Mouse (Mus musculus) WW6 (cell line): Measurements from ENCODE around the gene 4930486L24Rik.
"Not testable (repeated sequence)": the region's sequence is repeated elsewhere in the genome, so short reads cannot be mapped to it uniquely, and the experiment has no call there.

Experiments
- DNase-seq: peaks from one replicate; pipeline ENCODE4 v3.0.0-alpha.2; 2013; ENCODE audit warnings: low read depth, low spot score

4930486L24Rik gene

DNA sequence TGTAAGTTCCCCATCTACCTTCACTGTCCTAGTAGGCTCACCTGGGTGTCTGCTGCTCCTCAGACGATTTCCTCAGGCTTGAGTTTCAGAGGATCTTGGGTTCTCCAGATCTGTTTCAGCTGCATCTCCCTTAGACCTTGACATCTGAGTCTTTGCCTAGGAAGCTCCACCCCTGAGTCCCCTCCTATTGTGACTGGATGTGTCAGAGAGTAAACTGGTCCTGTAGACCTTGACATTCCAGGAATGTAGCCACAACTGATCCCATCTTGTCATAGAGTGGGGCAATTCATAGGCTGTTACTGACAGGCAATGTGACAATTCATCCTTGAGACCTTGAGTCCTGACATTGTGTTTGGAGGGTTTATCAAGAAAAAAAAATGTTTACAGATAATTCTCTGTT is at the start of gene 4930486L24Rik:
Gene 4930486L24Rik (minus strand): TSS at position 195 of the 400 bp plus-strand sequence.
- no peak for DNase-seq

DNA sequence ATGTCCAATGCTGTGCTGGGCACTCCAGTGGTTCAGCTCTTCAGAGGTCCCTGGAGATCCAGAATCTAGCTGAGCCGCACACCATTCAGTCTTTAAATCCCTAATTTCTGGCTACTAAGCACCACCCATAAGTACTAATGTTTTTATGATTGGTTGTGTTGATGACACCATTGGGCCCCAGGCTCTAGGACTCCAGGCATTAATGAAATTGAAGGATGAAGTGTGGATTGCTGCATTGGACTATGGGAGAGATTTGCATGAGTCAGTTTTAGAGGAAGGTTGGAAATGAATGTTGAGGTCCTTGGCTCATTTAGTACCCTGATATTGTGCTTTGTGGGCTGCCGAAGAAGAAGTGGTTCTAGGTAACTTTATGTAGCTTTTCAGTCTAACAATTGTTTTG is 40.5 kb upstream of the 4930486L24Rik start, which contains the start of gene Tpbpb:
Gene Tpbpb (minus strand): TSS at position 101 of the 400 bp plus-strand sequence.
- DNase-seq, result not testable (repeated sequence)

DNA sequence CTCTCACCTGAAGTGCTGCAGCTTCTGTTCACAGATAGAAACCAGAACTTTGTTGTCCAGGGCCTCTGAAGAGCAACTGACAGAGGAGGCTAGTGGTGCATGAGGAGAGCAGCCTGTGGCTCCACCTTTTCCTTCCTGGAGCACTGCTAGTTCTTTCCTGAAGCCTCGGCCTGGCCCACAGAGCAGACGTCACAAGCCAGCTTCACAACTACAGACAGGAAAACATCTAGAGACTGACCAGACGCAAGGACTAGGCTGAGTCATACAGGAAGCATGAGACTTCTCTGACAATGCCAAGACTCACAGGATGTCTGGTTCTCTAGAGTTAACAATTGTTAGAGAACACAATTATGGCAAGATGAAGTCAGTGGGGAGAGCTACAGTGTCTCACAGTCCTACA is 33.1 kb upstream of the 4930486L24Rik start, which contains the start of gene Ctla2b:
Gene Ctla2b (minus strand): TSS at position 120 of the 400 bp plus-strand sequence.
- no peak for DNase-seq

DNA sequence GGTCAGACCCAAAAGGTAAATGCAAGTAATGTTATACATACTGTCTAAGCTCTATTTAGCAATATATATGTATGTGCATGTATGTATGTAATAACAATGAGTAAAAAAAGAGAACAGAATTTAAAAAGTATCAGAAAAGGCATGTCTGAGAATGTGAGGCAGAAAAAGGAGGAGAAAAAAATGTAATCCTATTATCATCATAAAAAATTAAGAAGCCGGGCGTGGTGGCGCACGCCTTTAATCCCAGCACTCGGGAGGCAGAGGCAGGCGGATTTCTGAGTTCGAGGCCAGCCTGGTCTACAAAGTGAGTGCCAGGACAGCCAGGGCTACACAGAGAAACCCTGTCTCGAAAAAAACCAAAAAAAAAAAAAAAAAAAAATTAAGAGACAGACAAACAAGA is 32.5 kb upstream of the 4930486L24Rik start, which contains the start of gene Gm49392:
Gene Gm49392 (minus strand): TSS at position 101 of the 400 bp plus-strand sequence.
- not testable (repeated sequence) for DNase-seq

DNA sequence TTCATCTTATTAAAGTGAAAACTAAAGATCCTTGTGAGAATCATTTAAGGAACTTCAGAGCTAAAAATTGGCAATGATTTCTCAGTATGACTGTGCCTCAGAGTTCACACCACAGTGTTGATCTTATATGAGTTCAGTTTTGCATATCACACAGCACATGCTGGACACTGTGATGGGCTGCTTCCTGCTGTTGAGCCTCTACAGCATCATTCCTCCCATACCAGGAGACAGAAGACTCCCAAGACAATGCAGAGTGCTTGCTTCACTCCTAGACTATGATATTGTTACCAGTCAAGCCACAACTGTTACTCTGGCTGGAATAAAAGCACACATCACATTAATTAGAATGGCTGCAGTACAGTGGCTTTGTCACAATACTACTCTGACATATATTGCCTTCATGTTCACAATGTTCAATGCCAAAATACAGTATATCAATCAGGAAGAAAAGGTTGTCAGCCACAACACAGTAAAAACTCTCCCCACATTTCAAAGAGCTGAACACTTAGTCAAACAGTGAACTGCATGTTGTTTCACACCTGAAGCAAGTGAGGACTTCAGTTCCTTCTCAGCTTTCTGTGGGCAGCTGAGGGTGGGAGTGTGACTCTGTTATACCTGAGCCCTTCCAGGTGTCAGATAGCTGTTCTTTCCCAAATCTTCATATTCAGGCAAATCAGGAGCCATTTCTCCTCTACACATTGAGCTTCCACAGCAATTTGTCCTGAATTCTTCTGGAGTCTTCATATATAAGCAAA is 31.3 kb upstream of the 4930486L24Rik start:
- no peak for DNase-seq

DNA sequence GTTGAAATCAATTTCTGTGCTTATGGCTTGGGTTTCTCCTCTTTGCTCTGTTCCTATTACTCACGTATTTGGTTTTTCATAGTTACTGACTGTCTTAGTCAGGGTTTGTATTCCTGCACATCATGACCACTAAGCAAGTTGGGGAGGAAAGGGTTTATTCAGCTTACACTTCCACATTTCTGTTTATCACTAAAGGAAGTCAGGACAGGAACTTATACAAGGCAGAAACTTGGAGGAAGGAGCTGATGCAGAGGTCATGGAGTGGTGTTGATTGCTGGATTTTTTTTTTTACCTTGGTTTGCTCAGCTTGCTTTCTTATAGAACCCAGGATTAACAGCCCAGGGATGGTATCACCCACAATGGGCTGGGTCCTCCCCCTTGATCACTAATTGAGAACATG is 28.0 kb upstream of the 4930486L24Rik start:
- DNase-seq, result no peak

DNA sequence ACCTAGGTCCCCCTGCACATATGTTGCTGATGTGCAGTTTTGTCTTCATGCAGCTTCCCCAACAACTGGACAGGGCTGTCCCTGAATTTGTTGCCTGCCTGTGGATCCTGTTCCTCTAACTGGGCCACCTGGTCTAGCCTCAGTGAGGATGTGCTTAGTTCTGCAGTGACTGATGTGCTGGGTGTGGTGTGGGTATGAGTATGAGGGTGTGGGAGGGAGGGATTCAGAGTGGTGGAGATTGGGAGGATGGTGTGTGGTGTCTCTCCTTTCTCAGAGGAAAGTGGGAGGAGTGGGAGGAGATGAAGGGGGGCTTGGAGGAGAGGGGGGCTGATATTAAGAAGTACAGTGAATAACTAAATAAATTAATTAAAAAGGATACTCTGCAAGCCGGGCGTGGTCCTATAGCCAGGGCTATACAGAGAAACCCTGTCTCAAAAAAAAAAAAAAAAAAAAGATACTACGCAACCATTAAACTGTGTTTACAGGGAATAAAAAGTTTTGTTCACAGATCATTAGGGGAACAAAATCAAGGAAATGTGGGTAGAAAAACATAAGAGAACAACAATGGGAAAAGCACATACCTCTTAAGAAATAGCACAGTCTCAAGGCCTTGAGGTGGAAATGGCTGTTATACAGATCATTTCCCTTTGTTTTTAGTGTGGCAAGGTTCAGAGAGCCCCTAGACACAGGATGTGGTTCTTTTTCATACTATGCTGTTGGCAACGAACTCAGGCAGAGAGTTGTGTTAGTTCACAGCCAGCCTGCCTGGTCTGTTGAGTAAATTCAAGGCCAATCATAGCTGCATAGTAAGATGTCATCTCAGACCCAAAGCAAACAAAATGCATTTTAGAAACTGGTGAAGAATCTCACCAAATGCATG is 15.8 kb downstream of the 4930486L24Rik start:
- DNase-seq, result no peak

DNA sequence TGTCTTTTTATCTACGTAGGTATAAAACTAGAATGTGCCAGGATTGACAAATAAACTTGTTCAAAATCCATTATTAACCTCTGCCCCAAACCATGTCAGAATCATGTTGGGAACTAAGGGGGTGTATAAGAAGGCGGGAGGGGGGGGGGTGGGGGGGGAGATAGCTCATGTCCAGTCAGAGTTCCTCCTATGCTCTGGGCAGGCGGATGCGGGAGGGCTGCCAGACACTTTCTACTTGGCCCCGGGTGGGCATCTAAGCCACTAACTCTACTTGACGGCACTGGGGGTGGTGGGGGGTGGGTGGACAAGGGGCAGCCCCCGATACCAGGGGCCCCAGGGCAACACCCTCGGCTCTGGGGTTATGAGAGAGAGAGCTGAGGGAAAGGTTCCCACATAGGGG is 21.1 kb downstream of the 4930486L24Rik start:
- DNase-seq, result no peak

DNA sequence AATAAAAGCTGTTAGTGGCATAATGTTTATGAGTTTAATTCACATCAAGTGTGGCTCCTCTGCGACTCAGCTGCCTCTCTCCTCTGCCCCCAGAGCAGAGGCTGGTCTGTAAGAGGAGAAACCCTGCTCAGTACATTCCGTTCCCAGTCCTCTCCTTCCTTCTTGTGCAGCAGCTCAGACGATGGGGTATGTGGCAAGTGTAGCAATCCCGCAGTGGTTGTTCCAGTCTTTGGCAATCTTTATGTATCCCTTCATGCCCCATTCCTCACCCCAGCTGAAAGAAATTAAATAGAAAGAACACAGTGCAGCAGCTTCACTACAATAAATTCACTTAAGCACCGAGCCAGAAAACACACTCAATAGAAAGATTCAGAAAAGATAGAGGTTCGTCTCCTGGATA is 21.6 kb downstream of the 4930486L24Rik start:
- no peak for DNase-seq

DNA sequence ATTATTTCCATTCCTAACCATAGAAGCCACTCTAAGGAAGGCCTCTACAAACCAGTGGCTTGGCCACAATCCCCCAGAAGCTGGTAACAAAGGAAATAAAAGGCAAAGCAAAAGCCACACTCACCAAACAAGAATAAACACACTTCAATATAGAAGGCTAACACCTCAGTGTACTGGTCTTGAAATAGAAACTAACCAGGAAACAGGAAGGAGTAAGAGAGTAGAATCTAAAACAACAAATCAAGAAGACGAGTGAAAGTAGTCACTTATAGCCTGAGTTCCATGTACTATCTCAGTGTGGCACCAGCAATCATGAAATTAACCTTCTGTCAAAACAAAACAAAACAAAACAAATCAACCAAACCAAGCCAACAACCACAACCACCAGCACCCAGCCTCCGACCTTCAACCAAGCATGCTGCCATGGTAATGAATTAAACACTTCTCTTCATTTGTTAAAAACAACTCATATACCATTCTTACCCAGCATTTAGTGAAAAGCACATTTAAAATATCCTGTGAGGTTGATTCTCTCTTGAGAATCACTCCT is 24.8 kb downstream of the 4930486L24Rik start:
- DNase-seq, result no peak

DNA sequence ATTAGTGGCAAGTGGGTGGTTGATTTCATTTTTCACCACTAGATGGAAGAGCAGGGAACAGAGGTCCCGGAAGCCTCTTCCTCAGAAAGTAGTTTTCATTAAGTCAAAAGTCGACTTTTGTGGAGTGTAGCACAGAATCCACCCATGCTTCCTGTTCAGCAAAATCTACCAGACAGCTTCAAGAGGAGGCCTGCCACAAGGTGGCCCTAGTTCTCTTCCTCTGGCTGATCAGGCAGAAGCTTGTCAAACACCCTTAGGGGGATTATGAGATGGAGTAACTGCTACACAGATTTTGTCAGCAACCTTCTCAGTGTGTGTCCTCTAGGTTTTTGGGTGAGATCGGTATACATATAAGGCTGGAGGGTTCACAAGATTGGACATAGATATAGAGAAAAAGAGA is 38.2 kb downstream of the 4930486L24Rik start:
- no peak for DNase-seq

DNA sequence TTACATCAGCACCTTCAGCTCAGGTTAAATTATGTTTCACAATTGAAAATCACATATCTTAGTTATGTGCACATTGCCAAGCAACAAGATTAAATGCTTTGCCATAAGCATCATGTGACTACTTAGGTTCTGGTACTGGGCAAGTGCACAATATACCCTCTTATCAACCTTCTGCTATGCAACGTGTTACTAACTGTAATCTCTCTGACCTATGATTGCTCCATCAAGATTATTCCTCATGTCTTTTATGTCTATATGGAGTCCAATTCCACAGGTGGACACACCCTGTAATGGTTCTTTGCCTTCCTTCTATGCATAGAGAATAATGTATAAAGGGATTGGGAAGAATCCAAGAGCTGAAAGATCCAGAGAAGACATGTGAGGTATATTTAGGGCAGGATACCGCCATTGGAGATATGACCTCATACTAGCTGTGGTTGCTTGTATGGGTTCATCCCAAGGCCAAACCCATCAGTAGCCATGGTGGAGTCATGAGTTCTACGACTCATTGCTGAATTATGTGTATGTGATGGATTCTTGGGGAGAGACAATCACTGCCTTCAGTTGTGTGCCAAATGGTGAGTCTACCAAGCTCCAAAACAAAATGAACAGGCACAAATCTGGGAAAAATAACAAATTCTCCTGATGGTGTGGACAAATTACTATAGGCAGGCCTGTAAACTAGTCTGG is 43.6 kb downstream of the 4930486L24Rik start:
- no peak for DNase-seq

DNA sequence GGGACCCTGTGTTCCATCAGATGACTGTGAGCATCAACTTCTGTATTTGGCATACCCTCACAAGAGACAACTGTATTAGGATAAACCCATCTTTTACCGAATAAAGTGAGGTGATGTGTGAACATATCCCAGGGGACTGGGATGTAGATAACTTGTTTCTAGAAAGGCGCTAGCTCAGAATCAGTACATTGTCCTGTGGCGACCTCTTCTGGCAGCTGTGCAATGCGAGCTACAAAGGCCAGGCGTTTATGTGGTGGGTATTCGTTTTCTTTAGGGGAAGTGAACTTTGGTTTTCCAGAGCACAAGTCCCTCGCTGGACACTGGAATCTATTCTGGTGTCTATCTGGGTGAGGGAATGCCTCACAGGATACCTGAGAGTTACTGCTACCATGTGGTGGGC is 44.8 kb downstream of the 4930486L24Rik start:
- DNase-seq, result peak; percentile 13

DNA sequence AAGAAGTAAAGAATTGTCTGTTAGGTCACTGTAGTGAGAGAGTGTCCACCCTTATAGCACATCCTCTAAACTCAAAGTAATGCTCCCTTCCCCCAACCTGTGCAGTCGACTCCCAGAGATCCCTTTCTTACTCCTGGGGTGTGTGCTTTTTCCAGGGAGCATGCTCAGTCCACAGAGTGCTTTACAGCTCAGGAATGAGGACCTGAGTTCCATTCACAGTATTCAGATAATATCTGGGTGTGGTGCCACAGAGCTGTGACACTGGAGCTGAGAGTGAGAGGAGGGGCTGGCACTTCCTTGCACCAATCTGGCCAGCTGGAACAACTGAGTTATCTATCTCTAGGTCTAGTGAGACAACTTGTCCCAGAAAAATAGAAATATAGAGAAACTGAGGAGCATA is 50.6 kb downstream of the 4930486L24Rik start:
- no peak for DNase-seq

DNA sequence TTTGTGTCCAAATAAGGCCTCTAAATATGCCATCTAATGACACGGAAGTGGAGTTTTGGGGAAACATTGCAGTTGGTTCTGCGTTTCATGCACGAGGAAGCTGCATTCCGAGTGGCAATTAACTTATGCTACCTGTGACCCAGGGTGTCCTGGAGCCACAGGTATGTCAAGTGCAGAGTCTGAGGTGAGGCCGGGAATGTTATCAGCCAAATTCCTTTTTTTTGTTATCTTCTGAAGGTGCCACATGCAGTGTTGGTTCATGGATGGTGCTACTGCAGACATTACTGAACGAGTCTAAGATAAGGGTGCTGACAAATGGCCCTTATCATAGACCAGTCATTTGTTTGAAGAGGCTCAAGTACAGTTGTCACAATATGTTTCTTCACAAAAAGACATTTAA is 51.5 kb downstream of the 4930486L24Rik start:
- DNase-seq, result no peak

DNA sequence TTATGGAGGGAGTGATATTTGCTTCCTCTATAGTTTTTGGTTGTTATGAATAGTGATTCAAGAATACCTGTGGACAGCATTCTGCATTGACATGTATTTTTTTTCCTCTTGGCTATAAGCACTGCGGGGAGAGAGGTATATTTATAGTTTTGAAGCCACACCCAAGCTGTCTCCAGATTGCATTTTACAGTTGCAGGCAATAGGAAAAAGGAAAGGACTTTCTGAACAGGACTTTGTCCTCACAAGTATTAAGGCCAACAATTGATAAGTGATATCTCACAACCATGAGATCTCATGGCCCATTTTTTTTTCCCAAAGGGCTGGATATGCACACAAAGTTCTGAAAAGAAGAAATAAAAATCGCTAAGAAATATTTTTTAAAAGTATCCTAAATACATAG is 54.6 kb downstream of the 4930486L24Rik start:
- no peak for DNase-seq

DNA sequence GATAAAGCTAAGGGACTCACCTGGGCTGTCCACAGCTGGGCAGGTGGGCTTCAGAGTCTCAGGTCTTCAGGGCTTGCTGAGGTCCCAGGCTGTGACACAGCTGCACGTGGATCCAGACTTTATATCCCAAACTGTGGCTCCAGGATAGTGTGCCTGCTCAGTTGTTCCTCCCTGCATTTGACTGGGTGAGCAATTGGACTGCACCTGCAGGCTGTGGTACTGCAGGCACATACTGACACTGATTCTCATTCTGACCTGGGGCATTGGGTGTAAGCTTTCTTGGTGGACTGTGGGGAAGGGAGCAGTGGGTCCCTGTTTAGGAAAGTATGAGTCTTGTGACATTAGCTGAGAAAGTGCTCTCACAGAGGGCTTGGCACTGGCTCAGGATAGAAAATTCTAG is 61.5 kb downstream of the 4930486L24Rik start, which contains the start of gene Ctsll3:
Gene Ctsll3 (minus strand): TSS at position 101 of the 400 bp plus-strand sequence.
- DNase-seq, result no peak
